Mouse (Mus musculus) kidney, postnatal 14 days (tissue): Measurements from ENCODE around the gene Ten1.

Source experiments
- DNase-seq: peaks from one replicate; pipeline ENCODE4 v3.0.0; 2022; ENCODE audit warnings: mixed read lengths

Ten1 gene

DNA sequence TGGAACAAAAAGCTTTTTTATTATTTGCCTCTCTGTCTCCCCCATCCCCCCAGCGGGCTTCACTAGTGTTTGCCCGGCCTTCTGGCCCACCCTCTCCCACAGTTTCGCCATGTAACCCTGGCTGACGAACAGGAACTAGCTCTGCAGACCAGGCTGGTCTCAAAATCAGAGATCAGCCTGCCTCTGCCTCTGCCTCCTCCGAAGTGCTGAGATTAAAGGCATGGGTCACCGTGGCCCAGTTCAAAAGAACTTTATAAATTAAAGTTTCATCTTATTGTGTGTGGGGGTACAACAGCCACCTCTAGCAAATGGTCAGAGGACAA is 1.1 kb upstream of the Ten1 start:
- DNase-seq = no peak

DNA sequence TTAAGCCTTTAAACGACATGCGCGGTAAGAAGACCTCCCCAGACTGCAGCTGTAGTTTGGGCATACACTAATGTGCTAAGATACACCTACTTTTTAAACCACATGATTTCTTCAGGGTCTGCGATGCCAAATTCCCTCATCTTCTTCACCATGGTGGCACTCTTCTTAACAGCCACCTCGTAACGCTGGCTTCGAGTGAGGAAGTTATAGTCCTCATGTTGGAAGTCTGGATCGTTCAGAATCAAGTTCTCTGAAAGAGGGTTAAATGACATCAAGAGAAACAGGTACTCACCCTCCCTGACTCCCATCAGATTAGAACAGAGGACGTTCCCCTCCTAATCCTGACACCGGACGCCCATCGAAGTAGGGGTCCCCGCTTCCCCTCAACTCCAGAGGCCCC is 523 bp upstream of the Ten1 start:
- DNase-seq = no peak

DNA sequence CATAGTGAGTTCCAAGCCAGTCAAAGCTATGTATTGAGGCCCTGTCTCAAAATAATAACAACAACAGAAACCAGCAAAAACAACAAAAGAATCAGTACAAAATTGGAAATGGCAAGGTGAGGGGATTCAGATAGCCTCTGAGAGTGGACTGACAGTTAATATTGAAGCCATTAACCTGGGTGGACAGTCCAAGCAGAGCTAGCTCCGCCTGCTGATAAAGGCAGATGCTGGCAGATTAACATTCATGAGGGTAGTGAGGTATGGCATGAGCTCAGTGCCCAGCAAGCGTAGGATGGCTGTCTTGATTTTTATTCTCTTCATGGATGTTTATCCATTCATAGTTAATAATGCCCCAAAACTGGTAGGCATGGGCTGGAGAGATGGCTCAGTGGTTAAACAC is 2.5 kb downstream of the Ten1 start:
- peak; percentile 49 for DNase-seq

DNA sequence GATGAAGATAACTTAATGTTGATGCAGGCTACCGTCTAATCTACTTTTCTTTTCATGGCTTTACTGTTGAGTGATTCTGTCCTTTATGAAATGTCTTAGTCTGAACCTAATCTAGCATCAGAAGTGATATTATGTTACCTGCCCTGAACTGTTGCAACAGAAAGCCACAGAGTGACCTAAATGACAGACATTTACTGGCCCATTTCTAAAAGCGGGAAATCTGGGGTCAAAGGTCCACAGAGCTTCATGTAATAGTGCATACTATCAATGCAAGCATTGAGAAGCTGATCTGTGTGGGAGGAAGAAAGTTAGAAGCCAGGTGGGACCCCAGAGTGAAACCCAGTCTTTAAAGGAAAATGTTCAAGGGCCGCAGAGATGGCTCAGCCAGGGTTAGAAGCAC is 4.5 kb downstream of the Ten1 start:
- DNase-seq = no peak

DNA sequence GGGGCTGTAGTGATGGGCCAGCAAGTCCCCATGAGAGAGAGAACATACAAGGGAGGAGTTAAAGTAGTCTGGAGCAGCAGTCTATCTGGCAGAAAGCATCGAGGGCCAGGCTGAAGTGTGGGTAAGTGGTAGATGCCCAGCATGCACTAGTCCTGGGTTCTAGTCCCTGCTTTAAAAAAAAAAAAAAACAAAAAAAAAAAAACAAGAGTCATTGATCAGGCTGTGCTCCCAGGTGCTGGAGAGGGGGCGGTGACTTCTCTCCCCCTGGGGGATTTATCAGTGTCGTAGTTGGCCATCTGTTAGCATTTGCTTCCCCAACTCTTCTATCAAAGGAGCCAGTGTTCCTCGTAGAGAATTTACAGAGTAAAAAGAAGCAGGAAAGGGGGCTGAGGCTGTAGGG is 8.0 kb downstream of the Ten1 start:
- DNase-seq = no peak

DNA sequence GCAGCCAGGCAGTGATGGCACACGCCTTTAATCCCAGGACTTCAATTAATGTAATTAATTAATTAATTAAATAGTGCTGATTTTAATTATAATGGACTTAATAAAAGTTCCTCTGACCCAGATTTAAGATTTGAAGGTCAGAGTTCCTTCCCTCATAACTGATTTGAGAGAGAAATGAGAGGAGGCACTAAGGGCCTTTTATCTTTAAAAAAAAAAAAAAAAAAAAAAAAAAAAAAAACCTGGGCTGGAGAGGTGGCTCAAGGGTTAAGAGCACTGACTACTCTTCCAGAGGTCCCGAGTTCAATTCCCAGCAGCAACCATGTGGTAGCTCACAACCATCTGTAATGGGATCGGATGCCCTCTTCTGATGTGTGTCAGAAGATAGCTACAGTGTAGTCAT is 10.0 kb downstream of the Ten1 start:
- DNase-seq = no peak

GRCm38 (mm10) chr11:116209257-116209656 is 10.6 kb downstream of the Ten1 start:
- DNase-seq = peak; percentile 62

- peak; percentile 65 for DNase-seq
Measured at GRCm38 (mm10) chr11:116210696-116211095, 12.0 kb downstream of the Ten1 start.

DNA sequence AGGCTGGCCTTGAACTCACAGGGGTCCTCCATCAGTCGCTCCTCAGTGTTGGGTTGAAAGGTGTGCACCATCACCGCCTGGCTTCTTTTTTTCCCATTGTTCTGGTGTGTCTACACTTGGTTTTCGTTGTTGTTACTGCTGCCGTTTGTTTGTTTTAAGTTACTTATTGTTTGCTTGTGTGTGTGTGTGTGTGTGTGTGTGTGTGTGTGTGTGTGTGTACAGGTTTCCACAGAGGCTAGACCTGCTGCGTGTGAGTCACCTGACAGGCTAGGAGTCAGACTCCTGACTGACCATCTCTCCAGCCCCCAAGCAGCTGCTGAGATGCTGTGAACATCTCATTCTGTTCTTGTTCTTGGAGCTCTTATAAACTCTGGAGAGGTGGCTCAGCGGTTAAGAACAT is 14.2 kb downstream of the Ten1 start:
- no peak for DNase-seq

DNA sequence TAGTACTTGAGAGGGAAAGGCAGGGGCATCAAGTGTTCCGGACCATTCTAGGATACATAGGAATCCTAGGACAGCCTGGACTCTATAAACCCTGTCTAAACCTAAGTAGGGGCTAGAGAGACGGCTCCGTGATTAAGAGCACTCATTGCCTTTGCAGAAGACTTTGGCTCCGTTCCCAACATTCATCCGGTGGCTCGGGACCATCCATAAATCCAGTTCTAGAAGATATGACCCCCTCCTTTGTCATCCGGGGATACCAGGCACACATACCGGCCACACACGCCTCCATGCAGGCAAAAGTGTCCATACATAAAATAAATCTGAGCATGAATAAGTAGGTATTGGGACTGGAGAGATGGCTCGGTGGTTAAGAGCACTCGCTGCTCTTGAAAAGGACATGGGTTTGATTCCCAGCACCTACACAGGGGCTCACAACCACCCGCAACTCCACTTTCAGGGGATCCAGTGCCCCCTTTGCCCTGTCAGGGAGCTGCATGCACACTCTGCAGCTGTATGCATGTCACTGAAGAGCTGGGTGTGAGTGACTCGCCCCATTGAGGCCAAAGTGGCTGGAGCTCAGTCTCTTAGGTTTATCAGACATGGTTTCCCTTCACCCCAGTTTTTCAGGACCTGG is 15.3 kb downstream of the Ten1 start:
- DNase-seq = no peak

- no peak for DNase-seq
Measured at GRCm38 (mm10) chr11:116215181-116215580, 16.5 kb downstream of the Ten1 start.

- no peak for DNase-seq
Measured at GRCm38 (mm10) chr11:116215991-116216390, 17.3 kb downstream of the Ten1 start.

DNA sequence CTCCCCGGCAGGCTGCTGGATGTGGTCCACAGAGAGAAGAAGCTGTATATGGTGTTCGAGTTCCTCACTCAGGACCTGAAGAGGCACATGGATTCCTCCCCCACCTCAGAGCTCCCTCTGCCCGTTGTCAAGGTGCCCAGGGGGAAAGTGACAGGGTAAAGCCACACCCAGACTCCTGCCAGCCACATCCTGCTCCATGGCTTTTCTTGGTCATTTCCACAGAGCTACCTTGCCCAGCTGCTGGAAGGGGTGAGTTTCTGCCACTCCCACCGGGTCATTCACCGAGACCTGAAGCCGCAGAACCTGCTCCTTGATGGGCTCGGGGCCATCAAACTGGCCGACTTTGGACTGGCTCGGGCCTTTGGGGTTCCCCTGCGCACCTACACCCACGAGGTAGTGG is 17.9 kb downstream of the Ten1 start:
- no peak for DNase-seq

GRCm38 (mm10) chr11:116218263-116218662 is 19.6 kb downstream of the Ten1 start:
- DNase-seq = peak; percentile 76

- DNase-seq = peak; percentile 94
Measured at GRCm38 (mm10) chr11:116218737-116219400, 20.2 kb downstream of the Ten1 start.

DNA sequence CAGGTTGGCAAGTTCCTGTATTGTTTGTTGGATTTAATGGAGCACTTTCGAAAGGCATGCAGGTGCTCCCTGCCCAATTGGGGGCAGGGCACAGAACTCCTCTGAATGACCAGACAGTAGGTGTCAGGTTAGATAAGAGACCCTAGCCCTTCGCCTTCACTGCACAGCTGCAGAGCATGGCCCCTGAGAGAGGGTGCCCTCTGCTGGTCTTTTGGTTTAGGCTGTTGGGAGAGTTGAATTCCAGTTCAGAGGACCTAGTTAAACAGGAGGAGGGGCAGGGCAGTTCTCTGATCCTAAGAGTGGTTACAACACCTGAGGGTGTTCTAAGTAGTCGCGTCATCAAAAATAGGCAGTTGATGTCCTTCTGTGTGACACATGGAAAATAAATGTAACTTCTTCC is 21.2 kb downstream of the Ten1 start:
- DNase-seq = peak; percentile 79

DNA sequence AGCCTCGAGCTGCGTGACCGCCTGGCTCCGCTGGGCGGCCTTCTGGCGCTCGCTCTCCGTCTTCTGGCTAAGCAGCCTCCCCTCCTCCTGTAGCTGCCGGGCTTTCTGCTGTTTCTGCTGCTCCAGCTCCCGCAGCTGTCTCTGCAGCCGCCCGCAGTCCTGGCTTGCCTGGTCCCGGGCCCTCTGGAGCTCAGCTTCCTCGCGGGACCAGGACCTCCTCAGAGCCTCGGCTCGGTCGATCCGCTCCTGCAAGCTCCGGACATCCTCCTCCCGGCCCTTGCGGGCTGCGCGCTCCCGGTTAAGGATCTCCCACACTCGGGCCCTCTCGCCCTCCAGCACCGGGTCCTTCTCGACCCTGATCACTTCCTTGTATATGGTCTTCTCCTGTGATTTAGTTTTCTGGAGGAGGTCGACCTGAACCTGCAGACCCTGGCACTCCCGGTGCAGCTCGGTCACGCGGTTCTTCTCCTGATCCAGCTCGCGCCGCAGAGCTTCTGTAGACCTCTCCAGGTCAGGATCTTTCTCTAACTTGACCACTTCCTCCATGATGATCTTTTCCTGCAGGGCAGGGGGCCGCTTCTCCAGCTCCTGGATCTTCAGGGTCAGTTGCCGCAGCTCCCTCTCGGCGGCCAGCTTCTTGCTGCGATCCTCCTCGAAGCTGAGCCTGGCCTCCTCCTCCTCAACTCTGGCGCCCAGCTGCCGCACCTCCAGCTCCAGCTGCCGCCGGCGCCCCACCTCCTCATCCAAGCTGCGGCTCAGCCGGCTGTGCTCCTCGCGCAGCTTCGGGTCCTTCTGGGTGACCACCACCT is 23.5 kb downstream of the Ten1 start:
- DNase-seq = no peak

- no peak for DNase-seq
Measured at GRCm38 (mm10) chr11:116222740-116223059, 24.0 kb downstream of the Ten1 start.

DNA sequence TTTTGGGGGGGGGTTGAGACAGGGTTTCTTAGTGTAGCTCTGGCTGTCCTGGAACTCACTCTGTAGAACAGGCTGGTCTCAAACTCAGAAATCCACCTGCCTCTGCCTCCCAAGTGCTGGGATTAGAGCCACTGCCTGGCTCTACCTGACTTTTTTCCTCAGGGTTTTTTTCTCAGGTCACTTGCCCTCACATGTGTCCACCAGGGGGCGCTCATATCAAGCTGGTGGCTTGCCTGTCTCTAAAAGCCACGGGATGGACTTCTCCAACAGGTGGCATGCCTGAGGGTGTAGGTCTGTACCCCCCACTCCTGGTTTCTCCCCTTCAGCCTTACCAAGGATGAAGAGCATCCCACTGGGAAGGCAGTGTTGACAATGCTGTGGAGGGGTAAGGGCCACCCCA is 27.8 kb downstream of the Ten1 start:
- peak; percentile 88 for DNase-seq

DNA sequence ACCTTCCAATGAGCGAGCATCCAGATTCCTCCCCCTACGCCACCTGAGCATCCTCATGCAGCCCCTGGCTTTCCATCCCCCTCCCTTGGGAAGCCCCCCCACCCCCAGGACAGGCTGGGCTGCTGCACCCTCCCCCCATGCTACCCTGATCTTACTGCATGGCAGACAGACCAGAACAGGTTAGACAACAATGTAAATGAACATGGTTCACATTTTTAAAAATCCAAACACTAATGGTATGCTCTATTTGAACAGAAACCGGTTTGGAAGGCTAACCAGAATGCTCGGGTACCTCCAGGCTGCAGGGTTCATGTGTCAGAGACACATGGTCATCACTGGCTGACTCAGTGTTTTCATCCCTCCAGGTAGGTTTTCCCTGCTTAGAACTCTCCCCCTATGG is 30.0 kb downstream of the Ten1 start:
- no peak for DNase-seq

DNA sequence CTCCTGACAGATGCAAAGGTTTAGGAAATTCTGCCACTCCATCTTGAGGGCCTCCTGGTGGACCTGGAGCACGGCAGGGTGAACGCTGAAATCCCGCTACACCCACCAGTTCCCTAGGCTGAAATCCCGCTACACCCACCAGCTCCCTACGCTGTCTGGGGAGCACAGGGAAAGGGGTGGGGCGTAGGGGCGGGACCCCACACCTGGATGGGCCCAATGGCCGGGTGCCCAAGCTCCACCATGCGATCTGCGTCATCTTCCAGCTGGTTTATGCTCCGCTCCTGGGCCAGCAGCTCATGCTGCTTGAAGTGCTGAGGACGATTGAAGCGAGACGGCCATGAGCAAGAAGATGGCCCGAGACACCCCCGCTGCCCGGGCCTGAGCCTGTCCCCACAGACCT is 33.8 kb downstream of the Ten1 start:
- DNase-seq = no peak

DNA sequence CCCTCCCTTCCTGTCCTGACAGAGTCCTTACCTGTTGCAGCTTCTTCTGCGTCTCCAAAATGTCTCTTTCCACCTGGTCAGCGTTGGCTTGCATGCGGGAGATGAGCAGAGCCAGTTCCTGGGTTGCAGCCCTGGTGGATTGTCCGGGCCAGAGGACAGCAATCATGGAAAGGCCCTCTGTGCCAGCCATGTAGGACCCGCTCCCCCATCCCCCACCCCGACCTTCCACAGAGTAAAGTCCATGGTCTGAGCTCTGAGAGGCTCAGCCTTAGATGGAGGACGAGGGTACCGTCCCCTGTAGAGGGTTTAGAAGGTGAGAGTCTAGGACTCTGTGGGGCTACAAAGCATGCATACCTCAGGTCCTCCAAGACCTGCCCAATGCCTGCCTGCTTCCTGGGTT is 36.2 kb downstream of the Ten1 start:
- DNase-seq = no peak

GRCm38 (mm10) chr11:116237742-116238395 is 39.2 kb downstream of the Ten1 start, which contains the start of gene Evpl:
TSS of gene Evpl (minus strand) at chr11:116238077.
- DNase-seq = peak; percentile 95

DNA sequence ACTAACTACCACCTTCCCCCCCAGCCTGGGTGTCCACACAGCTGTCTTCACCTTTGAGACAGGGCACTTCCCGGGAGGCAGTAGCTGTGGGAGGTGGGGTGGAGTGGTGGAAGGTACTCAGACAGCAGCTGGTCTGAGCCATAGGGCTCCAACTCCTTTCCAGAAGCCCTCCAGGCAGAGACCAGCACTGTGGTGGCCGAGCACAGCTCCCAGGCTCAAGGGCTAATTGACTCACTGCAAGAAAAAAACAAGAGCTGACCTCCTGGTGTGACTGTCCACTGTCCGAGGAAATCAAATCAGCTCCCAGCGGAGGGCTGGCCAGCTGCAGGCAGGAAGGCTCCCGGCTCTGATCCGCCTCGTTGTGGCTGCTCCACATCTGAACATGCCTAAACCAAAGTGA is 41.1 kb downstream of the Ten1 start:
- DNase-seq = peak; percentile 38
